Mouse (Mus musculus) liver, embryonic 11.5 days (tissue): ENCODE results near the gene Krtap27-1. TPM values are rescaled to one million over a fixed set of nuclear protein-coding genes. Genes with fewer than 3 reads are reported as not detected.

ENCODE experiments used
- ATAC-seq: fragments of 200-750 bp; cut with Nextera tagmentation; replicated peaks from 2 replicates; pipeline ENCODE4 v1.8.0; 2017; ENCODE audit warnings: moderate number of reproducible peaks, mild to moderate bottlenecking, moderate TSS enrichment, moderate library complexity; ENCODE audit not compliant: low FRiP score
- DNase-seq: peaks from one replicate; pipeline ENCODE4 v3.0.0-alpha.2; 2017; ENCODE audit warnings: low spot score
- H3K27ac ChIP-seq: fragments of 300-500 bp; sonication (generic); 2 replicates; pipeline ENCODE4 v1.5.1; 2014; ENCODE audit warnings: mild to moderate bottlenecking, low read depth, low read length, control low read depth
- H3K27me3 ChIP-seq: fragments of 300-500 bp; sonication (generic); replicated peaks from 2 replicates; pipeline ENCODE4 v1.6.1; 2014; ENCODE audit warnings: low read length, mixed read lengths; ENCODE audit not compliant: control insufficient read depth, insufficient read depth
- H3K36me3 ChIP-seq: fragments of 300-500 bp; sonication (generic); 2 replicates; pipeline ENCODE4 v1.6.1; 2014; ENCODE audit warnings: mild to moderate bottlenecking, low read length, moderate library complexity, mixed read lengths; ENCODE audit not compliant: control insufficient read depth, insufficient read depth
- H3K4me1 ChIP-seq: fragments of 300-500 bp; sonication (generic); replicated peaks from 2 replicates; pipeline ENCODE4 v1.6.1; 2014; ENCODE audit warnings: low read length, mixed read lengths; ENCODE audit not compliant: control insufficient read depth, insufficient read depth
- H3K4me2 ChIP-seq: fragments of 300-500 bp; sonication (generic); 2 replicates; pipeline ENCODE4 v1.6.1; 2014; ENCODE audit warnings: mild to moderate bottlenecking, control low read depth, moderate library complexity
- H3K4me3 ChIP-seq: fragments of 300-500 bp; sonication (generic); 2 replicates; pipeline ENCODE4 v1.5.1; 2014; ENCODE audit warnings: low read depth, low read length, control low read depth
- H3K9ac ChIP-seq: fragments of 300-500 bp; sonication (generic); 2 replicates; pipeline ENCODE4 v1.6.1; 2014; ENCODE audit warnings: low read depth, low read length, control low read depth
- H3K9me3 ChIP-seq: fragments of 300-500 bp; sonication (generic); 2 replicates; pipeline ENCODE4 v1.6.1; 2016; ENCODE audit warnings: low read length, inconsistent platforms, mixed read lengths; ENCODE audit not compliant: control insufficient read depth
- WGBS: fragments of 180-500 bp; shearing (Covaris S2); extraction: QIAGEN DNeasy Blood & Tissue Kit; methylation state at CpG from one replicate; pipeline ENCODE4 v1.1.7; 2014; 5-methylcytosine and 5-hydroxymethylcytosine counted together
- polyA plus RNA-seq: library from polyadenylated mRNA; unstranded; fragments of >200 nt; fragmentation: Nextera tagmentation; extraction: Ambion mirVana; gene quantifications from 2 replicates; pipeline ENCODE4 v1.2.1, GENCODE M21; 2014

Krtap27-1 gene
- polyA plus RNA-seq, 1 experiment from 2014 or later, result not detected

DNA sequence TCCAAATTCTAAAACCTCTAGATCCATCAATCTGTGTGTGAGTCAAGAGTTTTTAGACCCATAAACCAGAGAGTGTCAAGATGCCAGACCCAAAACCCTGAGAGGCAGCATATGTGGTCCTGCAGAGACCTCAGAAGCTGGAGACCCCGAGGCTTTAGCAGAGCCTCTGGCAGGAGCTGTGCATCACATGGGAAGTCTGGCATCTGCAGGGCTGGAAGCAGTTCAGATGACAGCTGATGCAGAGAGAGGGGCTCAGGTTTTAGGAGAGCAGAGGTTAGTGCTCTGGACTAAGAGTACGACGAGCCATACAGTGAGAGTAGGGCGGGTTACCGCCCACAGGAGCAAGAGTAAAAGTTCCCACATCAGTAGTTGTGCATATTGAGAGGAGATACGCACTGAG, 7.6 kb upstream of the Krtap27-1 start:
- ATAC-seq, result no peak
- no peak overlapping the region for H3K27ac ChIP-seq

GRCm38 (mm10) chr16:88657426-88657825, 14.0 kb downstream of the Krtap27-1 start:
- no peak for DNase-seq

More for the DNA sequence above, 7.6 kb upstream of the Krtap27-1 start:
- WGBS, result 74% methylated on average over 6 of the region's 6 CpGs
- Histone ChIP-seq H3K4me1 (no peaks in the 10 kb centered on the region), H3K36me3 (no peaks in the 10 kb centered on the region), H3K4me3 (no peak overlapping the region), H3K9ac (no peak overlapping the region), H3K9me3 (no peaks in the 10 kb centered on the region), H3K4me2 (no peak overlapping the region), H3K27me3 (no peaks in the 10 kb centered on the region)
- DNase-seq, result no peak

GRCm38 (mm10) chr16:88651952-88652351, 19.5 kb downstream of the Krtap27-1 start:
- DNase-seq (no peak), ATAC-seq (no peak)
- 51% methylated on average over 2 of the region's 2 CpGs for WGBS

More at GRCm38 (mm10) chr16:88657426-88657825, 14.0 kb downstream of the Krtap27-1 start:
- Histone ChIP-seq H3K27ac (no peak overlapping the region), H3K36me3 (no peaks in the 10 kb centered on the region), H3K4me3 (no peak overlapping the region), H3K4me1 (no peaks in the 10 kb centered on the region), H3K27me3 (no peaks in the 10 kb centered on the region), H3K9me3 (no peaks in the 10 kb centered on the region), H3K9ac (no peak overlapping the region), H3K4me2 (no peak overlapping the region)
- WGBS, result 37% methylated on average over 1 of the region's 1 CpGs
- ATAC-seq, result no peak

DNA sequence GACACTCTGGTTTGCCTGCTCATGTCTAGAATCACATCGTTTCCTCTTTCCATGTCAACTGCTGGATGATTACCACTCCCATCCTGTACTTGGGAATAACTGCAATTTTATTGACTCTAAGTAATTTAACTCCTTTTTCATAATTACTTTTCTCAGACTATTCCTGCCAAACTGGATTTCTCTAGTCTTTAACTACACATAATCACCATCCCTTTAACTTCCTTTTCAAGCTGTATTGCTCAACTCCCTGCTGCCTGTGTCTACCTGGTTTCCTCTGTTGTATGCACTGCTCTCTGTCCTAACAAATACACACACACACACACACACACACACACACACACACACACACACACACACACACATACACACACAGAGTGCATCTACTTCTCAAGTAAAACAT, 20.4 kb downstream of the Krtap27-1 start:
- H3K4me3 ChIP-seq, result no peak overlapping the region
- no peaks in the 10 kb centered on the region for H3K27me3 ChIP-seq
- no peak overlapping the region for H3K27ac ChIP-seq
- H3K9ac ChIP-seq, result no peak overlapping the region
- no peak for ATAC-seq
- 74% methylated on average over 1 of the region's 1 CpGs for whole genome bisulfite sequencing
- no peaks in the 10 kb centered on the region for H3K9me3 ChIP-seq
- DNase-seq, result no peak
- H3K4me1 ChIP-seq, result no peaks in the 10 kb centered on the region
- H3K4me2 ChIP-seq, result no peak overlapping the region
- H3K36me3 ChIP-seq, result no peaks in the 10 kb centered on the region

More at GRCm38 (mm10) chr16:88651952-88652351, 19.5 kb downstream of the Krtap27-1 start:
- Histone ChIP-seq H3K27ac (no peak overlapping the region), H3K4me1 (no peaks in the 10 kb centered on the region), H3K9ac (no peak overlapping the region), H3K36me3 (no peaks in the 10 kb centered on the region), H3K9me3 (no peaks in the 10 kb centered on the region), H3K4me3 (no peak overlapping the region), H3K4me2 (no peak overlapping the region), H3K27me3 (no peaks in the 10 kb centered on the region)

DNA sequence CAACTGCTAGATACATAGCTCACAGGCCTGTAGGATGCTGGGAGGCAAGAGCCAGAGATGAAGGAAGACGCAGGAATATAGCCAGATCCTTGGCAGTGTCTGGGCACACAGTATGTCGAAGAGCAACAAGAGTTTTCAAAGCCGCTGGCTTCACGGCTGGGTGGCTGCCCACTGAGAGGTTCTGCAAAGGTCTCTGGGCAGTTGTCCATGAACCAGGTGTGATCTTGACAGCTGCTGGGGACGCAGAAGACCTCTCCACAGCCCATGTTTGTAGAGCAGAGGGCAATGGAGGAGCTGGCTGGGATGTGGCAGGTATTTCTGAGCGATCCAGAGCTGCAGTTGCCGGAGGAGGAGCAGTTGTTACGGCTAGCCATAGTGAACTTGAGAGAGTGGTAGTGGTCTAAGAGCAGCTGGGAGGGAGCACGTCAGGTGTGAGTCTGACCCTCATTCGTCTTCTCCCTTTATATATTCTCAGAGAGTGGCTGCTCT, 24.1 kb downstream of the Krtap27-1 start, which contains the start of gene Krtap26-1:
Gene Krtap26-1 (minus strand): TSS at position 439 of the 489 bp plus-strand sequence.
- H3K9me3 ChIP-seq, result no peaks in the 10 kb centered on the region

GRCm38 (mm10) chr16:88646366-88647111, 24.9 kb downstream of the Krtap27-1 start:
- H3K36me3 ChIP-seq, result no peaks in the 10 kb centered on the region
- H3K4me1 ChIP-seq, result no peaks in the 10 kb centered on the region
- H3K4me2 ChIP-seq, result no peak overlapping the region
- no peaks in the 10 kb centered on the region for H3K9me3 ChIP-seq
- ATAC-seq (no peak), DNase-seq (no peak)
- 81% methylated on average over 8 of the region's 8 CpGs for WGBS
- no peak overlapping the region for H3K9ac ChIP-seq
- H3K4me3 ChIP-seq, result no peak overlapping the region
- no peaks in the 10 kb centered on the region for H3K27me3 ChIP-seq
- no peak overlapping the region for H3K27ac ChIP-seq

More for the DNA sequence above, 24.1 kb downstream of the Krtap27-1 start, which contains the start of gene Krtap26-1:
- Histone ChIP-seq H3K36me3 (no peaks in the 10 kb centered on the region), H3K27ac (no peak within 1 kb of the TSS), H3K4me1 (no peaks in the 10 kb centered on the region), H3K27me3 (no peaks in the 10 kb centered on the region), H3K4me3 (no peak within 1 kb of the TSS), H3K4me2 (no peak within 1 kb of the TSS), H3K9ac (no peak within 1 kb of the TSS)
- no peak for DNase-seq
- no peak; the same call in 1 of the 2 replicates for ATAC-seq
- WGBS, result 84% methylated on average over 10 of the region's 10 CpGs

- Histone ChIP-seq H3K4me3 (no peak overlapping the region), H3K4me2 (no peak overlapping the region), H3K27me3 (no peaks in the 10 kb centered on the region), H3K4me1 (no peaks in the 10 kb centered on the region), H3K27ac (no peak overlapping the region), H3K9ac (no peak overlapping the region), H3K36me3 (no peaks in the 10 kb centered on the region), H3K9me3 (no peaks in the 10 kb centered on the region)
- WGBS, result 86% methylated on average over 3 of the region's 3 CpGs
- no peak for DNase-seq
- no peak for ATAC-seq
Measured at GRCm38 (mm10) chr16:88640053-88640452, 31.4 kb downstream of the Krtap27-1 start.

DNA sequence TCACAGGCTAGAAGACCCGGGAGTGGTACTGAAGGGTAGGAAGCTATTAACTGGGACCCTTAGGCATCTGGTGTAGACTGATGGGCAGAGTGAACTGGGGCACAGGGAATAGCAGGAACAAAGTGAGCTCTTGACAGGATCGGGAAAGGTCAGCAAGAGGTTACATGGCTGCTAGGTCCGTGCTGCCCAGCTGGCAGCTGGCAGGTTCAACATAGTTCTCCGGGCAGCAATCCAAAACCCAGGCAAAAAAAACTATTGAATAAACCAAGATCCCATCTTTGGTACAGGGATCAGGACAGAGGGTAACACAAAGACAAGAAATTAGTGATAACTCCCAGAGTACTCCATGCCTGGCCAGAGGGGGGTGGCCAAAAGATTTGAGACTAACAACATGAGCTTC, 36.3 kb downstream of the Krtap27-1 start:
- no peaks in the 10 kb centered on the region for H3K9me3 ChIP-seq
- no peak overlapping the region for H3K27ac ChIP-seq
- no peaks in the 10 kb centered on the region for H3K27me3 ChIP-seq
- 75% methylated on average over 4 of the region's 4 CpGs for WGBS
- no peaks in the 10 kb centered on the region for H3K4me1 ChIP-seq
- H3K4me2 ChIP-seq, result no peak overlapping the region
- H3K36me3 ChIP-seq, result no peaks in the 10 kb centered on the region
- ATAC-seq (no peak), DNase-seq (no peak)
- no peak overlapping the region for H3K9ac ChIP-seq
- no peak overlapping the region for H3K4me3 ChIP-seq

DNA sequence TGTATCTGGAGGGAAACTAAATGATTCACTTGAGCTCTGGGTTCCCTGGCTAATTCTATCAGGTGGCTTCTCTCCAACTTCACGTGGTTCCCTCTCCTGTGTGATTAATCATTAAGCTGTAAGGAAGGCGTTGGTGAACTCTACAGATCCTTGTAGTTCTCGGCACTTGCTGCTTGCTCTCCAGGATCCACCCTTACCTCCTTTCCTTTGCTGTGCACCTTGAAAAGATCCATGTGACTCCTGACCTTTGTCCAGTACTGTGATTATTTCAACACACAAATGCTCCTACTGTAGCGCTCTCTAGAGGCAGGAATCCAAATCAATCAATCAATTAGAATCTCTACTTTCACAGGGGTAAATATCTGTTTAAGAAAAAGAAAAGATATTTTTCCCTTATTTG, 40.0 kb downstream of the Krtap27-1 start:
- Histone ChIP-seq H3K9me3 (no peaks in the 10 kb centered on the region), H3K9ac (no peak overlapping the region), H3K27me3 (no peaks in the 10 kb centered on the region), H3K4me1 (no peaks in the 10 kb centered on the region), H3K27ac (no peak overlapping the region), H3K36me3 (no peaks in the 10 kb centered on the region), H3K4me3 (no peak overlapping the region), H3K4me2 (no peak overlapping the region)
- DNase-seq (no peak), ATAC-seq (no peak)
- 64% methylated on average over 4 of the region's 4 CpGs for WGBS
